In genomic region chr1:33813868-33814794, GRCm38 (mm10) we compare ENCODE assay signal across 8 mouse cellular contexts. TPM values are rescaled to one million over a fixed set of nuclear protein-coding genes. Genes with fewer than 3 reads are reported as not detected.
DNase-seq lines count a peak whose midpoint lies in the region; ATAC-seq and TF ChIP-seq lines count a peak whose summit lies in the region.

TSS of gene Zfp451 (minus strand) at chr1:33814595.

- peak; percentile 99 for ATAC-seq in lung, postnatal 0 days

- TF ChIP-seq POLR2A in MEL (IDR thresholded peaks at IDR 0.05; ENCODE audit: control insufficient read depth in 1 of 2, insufficient read depth in 1 of 2, low read depth in 1 of 2, low read length in 2 of 2, poor library complexity in 1 of 2) = peak; percentile 81 to 92
- peak; percentile 55; the same call in 1 of the 2 replicates for TF ChIP-seq POLR2A in cerebellum, adult 2 months (IDR thresholded peaks at IDR 0.05; ENCODE audit: borderline replicate concordance, insufficient read depth, low read length)

- WGBS in cerebellum, adult 2 months = under 1% methylated on average over 85 of the region's 85 CpGs
- under 1% methylated on average over 85 of the region's 85 CpGs for WGBS in hindbrain, embryonic 10.5 days
- under 1% methylated on average over 73 of the region's 85 CpGs for WGBS in lung, postnatal 0 days

- peak within 1 kb of the TSS; percentile 97 for H3K9ac ChIP-seq in MEL (ENCODE audit: control insufficient read depth, low read depth, low read length, poor library complexity, severe bottlenecking)
- peak within 1 kb of the TSS; percentile 89 for H3K9ac ChIP-seq in lung, postnatal 0 days (replicated peaks; ENCODE audit: low read depth)

- peak; percentile 91 for DNase-seq in MEL (ENCODE audit: low read depth, low spot score)
- peak; percentile 93 to 94 for DNase-seq in cerebellum, adult 2 months
- peak; percentile 92 for DNase-seq in forelimb bud, embryonic 11.5 days (ENCODE audit: low read depth, low spot score)
- DNase-seq in hindbrain, embryonic 10.5 days (ENCODE audit: low spot score) = peak; percentile 93
- DNase-seq in layer of hippocampus, adult 9-11 months = peak; percentile 92
- DNase-seq in lung, postnatal 0 days (ENCODE audit: low spot score) = peak; percentile 95
- DNase-seq in ovary, postnatal 14 days (ENCODE audit: low spot score) = peak; percentile 86
- peak; percentile 92 for DNase-seq in thymus, postnatal 14 days

- H3K27ac ChIP-seq in MEL (ENCODE audit: control insufficient read depth, low read depth, low read length) = peak within 1 kb of the TSS; percentile 47
- H3K27ac ChIP-seq in cerebellum, adult 2 months (ENCODE audit: insufficient read depth, low read length) = peak within 1 kb of the TSS; percentile 65
- H3K27ac ChIP-seq in hindbrain, embryonic 10.5 days = peak within 1 kb of the TSS; percentile 98
- H3K27ac ChIP-seq in lung, postnatal 0 days (ENCODE audit: low read length) = peak within 1 kb of the TSS; percentile 93

- TF ChIP-seq RAD21 in MEL (IDR thresholded peaks at IDR 0.05; ENCODE audit: low read depth, low read length) = no peak

- H3K79me2 ChIP-seq in MEL (ENCODE audit: control insufficient read depth, insufficient read depth, low read length, poor library complexity) = peaks cover 33% of the 10 kb centered on the region

- peaks cover 11 to 24% of the 10 kb centered on the region in 2 experiments for H3K36me3 ChIP-seq in MEL (ENCODE audit: control insufficient read depth in 1 of 2, insufficient read depth in 2 of 2, low read length in 2 of 2)
- H3K36me3 ChIP-seq in hindbrain, embryonic 10.5 days = peaks cover 43% of the 10 kb centered on the region
- no peaks in the 10 kb centered on the region for H3K36me3 ChIP-seq in lung, postnatal 0 days (ENCODE audit: insufficient read depth, low read length)

- no peaks in the 10 kb centered on the region for H3K9me3 ChIP-seq in MEL (replicated peaks; ENCODE audit: insufficient read depth, low read length)
- no peaks in the 10 kb centered on the region for H3K9me3 ChIP-seq in hindbrain, embryonic 10.5 days
- H3K9me3 ChIP-seq in lung, postnatal 0 days (ENCODE audit: low read length) = no peaks in the 10 kb centered on the region

- TF ChIP-seq CTCF in MEL (IDR thresholded peaks at IDR 0.05 in 2 of 3, conservative IDR thresholded peaks at IDR 0.05 in 1 of 3; ENCODE audit: control insufficient read depth in 1 of 3, insufficient read depth in 1 of 3, low read depth in 2 of 3, low read length in 3 of 3, poor library complexity in 1 of 3, severe bottlenecking in 1 of 3) = no peak
- TF ChIP-seq CTCF in cerebellum, adult 2 months (IDR thresholded peaks at IDR 0.05; ENCODE audit: borderline replicate concordance, insufficient read depth, low read depth, low read length) = no peak
- TF ChIP-seq CTCF in lung, postnatal 0 days (IDR thresholded peaks at IDR 0.05) = peak; percentile 44

- H3K27me3 ChIP-seq in MEL (ENCODE audit: control insufficient read depth in 1 of 2, insufficient read depth in 2 of 2, low read length in 2 of 2) = no peaks in the 10 kb centered on the region
- H3K27me3 ChIP-seq in cerebellum, adult 2 months (ENCODE audit: control insufficient read depth, insufficient read depth, low read length) = no peaks in the 10 kb centered on the region
- no peaks in the 10 kb centered on the region for H3K27me3 ChIP-seq in hindbrain, embryonic 10.5 days (ENCODE audit: insufficient read depth, poor library complexity, severe bottlenecking)
- no peaks in the 10 kb centered on the region for H3K27me3 ChIP-seq in lung, postnatal 0 days (replicated peaks; ENCODE audit: insufficient read depth, low read length)

- no peak for TF ChIP-seq EP300 in MEL (IDR thresholded peaks at IDR 0.05; ENCODE audit: low read depth in 1 of 2, low read length in 2 of 2)
- no peak for TF ChIP-seq EP300 in lung, postnatal 0 days (IDR thresholded peaks at IDR 0.05)

- H3K4me1 ChIP-seq in MEL (ENCODE audit: control insufficient read depth in 1 of 2, insufficient read depth in 2 of 2, low read length in 2 of 2) = peaks cover 0 to 13% of the 10 kb centered on the region in 2 experiments; a peak in 2 of 4 replicates
- H3K4me1 ChIP-seq in cerebellum, adult 2 months (ENCODE audit: control insufficient read depth, insufficient read depth, low read length) = peaks cover 8% of the 10 kb centered on the region; the same call in 1 of the 2 replicates
- peaks cover 23% of the 10 kb centered on the region for H3K4me1 ChIP-seq in hindbrain, embryonic 10.5 days (replicated peaks)
- H3K4me1 ChIP-seq in lung, postnatal 0 days (ENCODE audit: insufficient read depth, low read depth, low read length) = peaks cover 7% of the 10 kb centered on the region; the same call in 1 of the 2 replicates

- H3K4me3 ChIP-seq in MEL (ENCODE audit: control insufficient read depth in 1 of 2, insufficient read depth in 1 of 2, low read depth in 2 of 2, low read length in 2 of 2) = peak within 1 kb of the TSS; percentile 81 to 94
- H3K4me3 ChIP-seq in cerebellum, adult 2 months (replicated peaks; ENCODE audit: insufficient read depth, low read depth, low read length) = peak within 1 kb of the TSS; percentile 71
- H3K4me3 ChIP-seq in hindbrain, embryonic 10.5 days = peak within 1 kb of the TSS; percentile 86
- H3K4me3 ChIP-seq in lung, postnatal 0 days (ENCODE audit: low read depth, low read length) = peak within 1 kb of the TSS; percentile 87

- H3K4me2 ChIP-seq in lung, postnatal 0 days (replicated peaks; ENCODE audit: low read depth, low read length) = peak within 1 kb of the TSS; percentile 80

TF ChIP-seq in MEL, 35 proteins besides CTCF, POLR2A, EP300 and RAD21 (continues in another document):
- TF ChIP-seq CHD1 (IDR thresholded peaks at IDR 0.05; ENCODE audit: low read depth, low read length) = no peak
- no peak for TF ChIP-seq SMC3 (IDR thresholded peaks at IDR 0.05; ENCODE audit: low read depth, low read length)
- no peak for TF ChIP-seq CHD2 (IDR thresholded peaks at IDR 0.05; ENCODE audit: low read length)
- no peak for TF ChIP-seq RCOR1 (IDR thresholded peaks at IDR 0.05; ENCODE audit: low read depth, low read length)
- TF ChIP-seq ETS1 (IDR thresholded peaks at IDR 0.05; ENCODE audit: low read depth, low read length) = no peak
- TF ChIP-seq BHLHE40 (IDR thresholded peaks at IDR 0.05; ENCODE audit: borderline replicate concordance, low read depth, low read length) = no peak
- TF ChIP-seq MYB (IDR thresholded peaks at IDR 0.05; ENCODE audit: low read depth, low read length) = no peak
- no peak for TF ChIP-seq MEF2A (IDR thresholded peaks at IDR 0.05; ENCODE audit: extremely low read depth, insufficient replicate concordance, low read depth, low read length, poor library complexity, severe bottlenecking)
- peak; percentile 56; the same call in 1 of the 2 replicates for TF ChIP-seq E2F4 (IDR thresholded peaks at IDR 0.05; ENCODE audit: borderline replicate concordance, low read depth, low read length)
- TF ChIP-seq ZKSCAN1 (IDR thresholded peaks at IDR 0.05; ENCODE audit: low read depth, low read length) = no peak
- TF ChIP-seq JUND (IDR thresholded peaks at IDR 0.05; ENCODE audit: low read depth, low read length) = no peak
- TF ChIP-seq GABPA (IDR thresholded peaks at IDR 0.05; ENCODE audit: low read depth, low read length) = no peak
- TF ChIP-seq MAFK (IDR thresholded peaks at IDR 0.05; ENCODE audit: borderline replicate concordance, low read depth, low read length) = no peak
- TF ChIP-seq ZNF384 (IDR thresholded peaks at IDR 0.05; ENCODE audit: low read depth, low read length) = no peak
- peak; percentile 97 for TF ChIP-seq MYC (IDR thresholded peaks at IDR 0.05; ENCODE audit: low read depth, low read length)
- TF ChIP-seq USF1 (IDR thresholded peaks at IDR 0.05; ENCODE audit: low read depth, low read length) = no peak
- TF ChIP-seq USF2 (IDR thresholded peaks at IDR 0.05; ENCODE audit: borderline replicate concordance in 1 of 2, insufficient read depth in 1 of 2, low read depth in 1 of 2, low read length in 2 of 2) = no peak
- no peak for TF ChIP-seq ZC3H11A (IDR thresholded peaks at IDR 0.05; ENCODE audit: low read depth, low read length)
- TF ChIP-seq POLR2AphosphoS5 (IDR thresholded peaks at IDR 0.05; ENCODE audit: borderline replicate concordance, low read depth, low read length) = no peak
- no peak for TF ChIP-seq GATA1 (IDR thresholded peaks at IDR 0.05; ENCODE audit: low read depth, low read length)
- TF ChIP-seq TBP (IDR thresholded peaks at IDR 0.05; ENCODE audit: low read depth, low read length) = peak; percentile 27; the same call in 1 of the 2 replicates
- no peak for TF ChIP-seq TAL1 (IDR thresholded peaks at IDR 0.05; ENCODE audit: low read length)
- TF ChIP-seq MAX (IDR thresholded peaks at IDR 0.05; ENCODE audit: low read length) = peak; percentile 94
- peak; percentile 74 for TF ChIP-seq ELF1 (IDR thresholded peaks at IDR 0.05; ENCODE audit: low read depth, low read length)
- TF ChIP-seq NELFE (IDR thresholded peaks at IDR 0.05; ENCODE audit: low read depth, low read length) = peak; percentile 58
- TF ChIP-seq HCFC1 (IDR thresholded peaks at IDR 0.05; ENCODE audit: low read depth, low read length) = peak; percentile 97
- TF ChIP-seq TCF12 (IDR thresholded peaks at IDR 0.05; ENCODE audit: low read depth, low read length) = no peak; the same call in 1 of the 2 replicates
- TF ChIP-seq SIN3A (IDR thresholded peaks at IDR 0.05; ENCODE audit: low read length) = peak; percentile 78
- no peak for TF ChIP-seq ZMIZ1 (IDR thresholded peaks at IDR 0.05; ENCODE audit: low read depth, low read length)
- no peak; the same call in 1 of the 2 replicates for TF ChIP-seq MAZ (IDR thresholded peaks at IDR 0.05; ENCODE audit: low read depth, low read length)
- TF ChIP-seq POLR2AphosphoS2 (IDR thresholded peaks at IDR 0.05; ENCODE audit: low read length) = peak; percentile 32; the same call in 1 of the 2 replicates
- peak; percentile 36; the same call in 1 of the 2 replicates for TF ChIP-seq NRF1 (IDR thresholded peaks at IDR 0.05; ENCODE audit: insufficient read depth, low read depth, low read length, poor library complexity, severe bottlenecking)
- peak; percentile 71; the same call in 1 of the 2 replicates for TF ChIP-seq KAT2A (conservative IDR thresholded peaks at IDR 0.05; ENCODE audit: low read depth, low read length)
- TF ChIP-seq MXI1 (IDR thresholded peaks at IDR 0.05; ENCODE audit: low read depth, low read length) = peak; percentile 79

RNA-seq across cellular contexts. Expression of gene Zfp451, which starts in this region (rescaled TPM):
- total RNA-seq in MEL (2012; rRNA removed) = 15.8 and 17.9 TPM in 2 replicates
- 100 to 1,000 TPM in 1 of 2 experiments, 10 to 100 TPM in 1; 20.6 to 281 TPM for polyA plus RNA-seq in MEL (2012; ENCODE audit: insufficient read depth in 1 of 2, insufficient read length in 2 of 2, low read depth in 1 of 2, low replicate concordance in 2 of 2, missing spikeins in 1 of 2)
- 21.2 and 21.9 TPM in 2 replicates for polyA plus RNA-seq in cerebellum, adult 2 months (2012; rRNA removed)
- 29.2 and 30.0 TPM in 2 replicates for polyA plus RNA-seq in hindbrain, embryonic 10.5 days (2016; fragmentation: Nextera tagmentation; extraction: Ambion mirVana)
- 11.3 and 12.2 TPM in 2 replicates for polyA plus RNA-seq in lung, postnatal 0 days (2015; fragmentation: Nextera tagmentation; extraction: Ambion mirVana)

Comparison
In these comparisons a context has a peak if more than half of its experiments do, and no peak if none do; other contexts are left out.
1. Peak in every context shown above with its lines: DNase-seq, ATAC-seq, H3K4me3 ChIP-seq and H3K27ac ChIP-seq.
2. H3K27ac ChIP-seq: peak in every context shown above with its lines; median percentile 98 in hindbrain, embryonic 10.5 days; 93 in lung, postnatal 0 days; 65 in cerebellum, adult 2 months; 47 in MEL.